1 mouse cellular context compared by ENCODE assay signal in the genomic region with DNA sequence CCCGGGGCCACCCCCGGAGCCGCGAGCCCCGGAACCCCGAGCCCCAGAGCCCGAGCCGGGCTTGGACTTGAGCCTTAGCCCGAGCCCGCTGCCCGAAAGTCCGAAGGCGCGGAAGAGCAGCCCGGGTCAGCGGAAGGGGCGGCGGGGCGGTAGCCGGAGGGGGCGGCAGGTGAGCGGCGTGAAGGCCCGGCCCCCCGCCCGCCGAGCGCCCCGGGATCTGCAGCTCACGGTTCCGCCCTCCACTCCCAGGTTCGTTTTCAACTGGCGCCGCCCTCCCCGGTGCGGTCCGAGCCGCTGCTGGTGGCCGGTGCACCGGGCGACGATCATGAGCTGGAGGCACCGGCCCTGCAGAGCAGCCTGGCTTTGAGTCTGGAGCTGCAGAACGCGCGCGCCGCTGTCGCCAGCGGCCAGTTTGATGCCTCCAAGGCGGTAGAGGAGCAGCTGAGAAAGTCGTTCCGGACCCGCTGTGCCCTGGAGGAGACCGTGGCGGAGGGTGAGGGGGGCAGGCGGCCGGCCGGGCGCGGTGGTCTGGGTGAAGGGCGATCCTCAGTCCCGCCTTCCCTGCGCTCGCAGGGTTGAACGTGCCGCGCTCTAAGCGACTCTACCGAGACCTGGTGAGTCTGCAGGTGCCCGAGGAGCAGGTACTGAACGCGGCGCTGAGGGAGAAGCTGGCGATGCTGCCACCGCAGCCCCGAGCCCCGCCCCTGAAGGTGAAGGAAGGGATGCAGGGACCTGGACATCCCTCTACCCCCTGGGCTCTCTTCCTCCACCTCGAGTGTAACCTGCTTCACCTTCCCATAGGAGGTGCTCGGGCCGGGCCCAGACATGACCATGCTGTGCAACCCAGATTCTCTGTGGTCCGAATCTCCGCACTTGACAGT.
TF ChIP-seq lines count a peak whose summit lies in the region.

No protein-coding gene starts in this region.

TF ChIP-seq in CH12.LX, 34 proteins besides CTCF, POLR2A, EP300 and RAD21:
- TF ChIP-seq ETS1 (conservative IDR thresholded peaks at IDR 0.05; ENCODE audit: low read depth, low read length), result no peak
- no peak for TF ChIP-seq MYC (IDR thresholded peaks at IDR 0.05; ENCODE audit: low read depth, low read length)
- no peak for TF ChIP-seq JUND (conservative IDR thresholded peaks at IDR 0.05; ENCODE audit: low read depth, low read length)
- TF ChIP-seq SIN3A (IDR thresholded peaks at IDR 0.05; ENCODE audit: low read length), result peak; percentile 59; the same call in 1 of the 2 replicates
- TF ChIP-seq MXI1 (IDR thresholded peaks at IDR 0.05; ENCODE audit: low read depth, low read length), result peak; percentile 68
- TF ChIP-seq GABPA (IDR thresholded peaks at IDR 0.05; ENCODE audit: insufficient replicate concordance, low read depth, low read length), result no peak
- TF ChIP-seq CHD1 (IDR thresholded peaks at IDR 0.05; ENCODE audit: low read depth, low read length), result 0 out of 2 replicates have a peak, but pooled peaks have one; percentile 56
- TF ChIP-seq MAZ (IDR thresholded peaks at IDR 0.05; ENCODE audit: low read depth, low read length), result no peak
- no peak for TF ChIP-seq MAX (IDR thresholded peaks at IDR 0.05; ENCODE audit: low read length)
- 0 out of 2 replicates have a peak, but pooled peaks have one; percentile 13 for TF ChIP-seq NRF1 (IDR thresholded peaks at IDR 0.05; ENCODE audit: low read depth, low read length)
- TF ChIP-seq SMC3 (IDR thresholded peaks at IDR 0.05; ENCODE audit: low read depth, low read length), result no peak
- peak; percentile 6; the same call in 1 of the 2 replicates for TF ChIP-seq IRF4 (IDR thresholded peaks at IDR 0.05; ENCODE audit: low read depth, low read length)
- no peak for TF ChIP-seq PAX5 (IDR thresholded peaks at IDR 0.05; ENCODE audit: low read length)
- TF ChIP-seq TBP (conservative IDR thresholded peaks at IDR 0.05; ENCODE audit: low read depth, low read length), result no peak
- TF ChIP-seq RCOR1 (conservative IDR thresholded peaks at IDR 0.05; ENCODE audit: low read depth, low read length), result no peak
- no peak for TF ChIP-seq E2F4 (IDR thresholded peaks at IDR 0.05; ENCODE audit: insufficient replicate concordance, low read depth, low read length)
- no peak for TF ChIP-seq ZNF384 (IDR thresholded peaks at IDR 0.05; ENCODE audit: low read depth, low read length)
- no peak for TF ChIP-seq USF2 (conservative IDR thresholded peaks at IDR 0.05; ENCODE audit: low read depth, low read length)
- no peak; the same call in 1 of the 2 replicates for TF ChIP-seq CHD2 (IDR thresholded peaks at IDR 0.05; ENCODE audit: low read length)
TF ChIP-seq in CH12.LX: peak in this region for 5.
